Mouse (Mus musculus) adrenal gland, adult 8-10 months (tissue): ENCODE results near the gene Tpp1. TPM values are rescaled to one million over a fixed set of nuclear protein-coding genes. Genes with fewer than 3 reads are reported as not detected.
"Not testable (repeated sequence)": the region's sequence is repeated elsewhere in the genome, so short reads cannot be mapped to it uniquely, and the experiment has no call there.

Experiments used
- DNase-seq: peaks from one replicate; pipeline ENCODE4 v3.0.0; 2022
- total RNA-seq, 4 experiments: library from RNA; stranded (reverse); gene quantifications; 2 replicates each; pipeline ENCODE4 v1.2.4; 2022

Tpp1 gene
- total RNA-seq, 4 experiments from 2014 or later = 121 to 139 (median 132) TPM

GRCm38 (mm10) chr7:105761813-105762484 is 9.9 kb upstream of the Tpp1 start:
- DNase-seq = no peak

- no peak for DNase-seq
Observed at GRCm38 (mm10) chr7:105753281-105753680, 1.2 kb upstream of the Tpp1 start.

GRCm38 (mm10) chr7:105752716-105753115 is 681 bp upstream of the Tpp1 start:
- DNase-seq = no peak

- no peak for DNase-seq
Observed at GRCm38 (mm10) chr7:105747776-105748175, 4.3 kb downstream of the Tpp1 start.

- DNase-seq = peak; percentile 83
Observed at GRCm38 (mm10) chr7:105743926-105744590, 8.0 kb downstream of the Tpp1 start, which contains the start of gene Taf10. TSS of gene Taf10 (minus strand) at chr7:105744361.

- not testable (repeated sequence) for DNase-seq
Observed at GRCm38 (mm10) chr7:105743246-105743925, 8.6 kb downstream of the Tpp1 start.

- DNase-seq = not testable (repeated sequence)
Observed at GRCm38 (mm10) chr7:105742539-105743215, 9.4 kb downstream of the Tpp1 start.

- DNase-seq = no peak
Observed at GRCm38 (mm10) chr7:105741978-105742377, 10.1 kb downstream of the Tpp1 start.

- DNase-seq = no peak
Observed at GRCm38 (mm10) chr7:105740851-105741250, 11.2 kb downstream of the Tpp1 start.

GRCm38 (mm10) chr7:105740089-105740795 is 11.8 kb downstream of the Tpp1 start:
- DNase-seq = no peak

GRCm38 (mm10) chr7:105738948-105739347 is 13.1 kb downstream of the Tpp1 start:
- DNase-seq = peak; percentile 59

- no peak for DNase-seq
Observed at GRCm38 (mm10) chr7:105738286-105738685, 13.7 kb downstream of the Tpp1 start.

- DNase-seq = no peak
Observed at GRCm38 (mm10) chr7:105737648-105738047, 14.4 kb downstream of the Tpp1 start.

- DNase-seq = peak; percentile 41
Observed at GRCm38 (mm10) chr7:105736911-105737521, 15.0 kb downstream of the Tpp1 start, which contains the start of gene Rrp8. TSS of gene Rrp8 (minus strand) at chr7:105737385.

- peak; percentile 94 for DNase-seq
Observed at GRCm38 (mm10) chr7:105736264-105736901, 15.7 kb downstream of the Tpp1 start, which contains the start of gene Ilk. TSS of gene Ilk (plus strand) at chr7:105736592.

GRCm38 (mm10) chr7:105735464-105735863 is 16.6 kb downstream of the Tpp1 start:
- not testable (repeated sequence) for DNase-seq

GRCm38 (mm10) chr7:105734826-105735225 is 17.2 kb downstream of the Tpp1 start:
- no peak for DNase-seq

GRCm38 (mm10) chr7:105733836-105734235 is 18.2 kb downstream of the Tpp1 start:
- DNase-seq = no peak

- DNase-seq = no peak
Observed at GRCm38 (mm10) chr7:105728701-105729428, 23.2 kb downstream of the Tpp1 start.

- no peak for DNase-seq
Observed at GRCm38 (mm10) chr7:105726980-105727325, 25.1 kb downstream of the Tpp1 start.
